Mouse (Mus musculus) common myeloid progenitor, adult 5-6 weeks (primary cell): ENCODE measurements around the gene Zfp235. TPM values are rescaled to one million over a fixed set of nuclear protein-coding genes. Genes with fewer than 3 reads are reported as not detected.

Experiments used
- ATAC-seq: replicated peaks from 2 replicates; pipeline ENCODE4 v1.8.0; 2016; ENCODE audit warnings: low read depth, mild to moderate bottlenecking, moderate TSS enrichment, inconsistent platforms; ENCODE audit not compliant: poor library complexity, severe bottlenecking
- total RNA-seq: library from RNA; stranded (forward); fragments of 200-1000, 187-1606 nt; gene quantifications from 2 replicates; pipeline ENCODE4 v1.2.3, GENCODE M21; 2017

The Zfp235 gene
- 6.3 and 7.4 TPM in 2 replicates for total RNA-seq

DNA sequence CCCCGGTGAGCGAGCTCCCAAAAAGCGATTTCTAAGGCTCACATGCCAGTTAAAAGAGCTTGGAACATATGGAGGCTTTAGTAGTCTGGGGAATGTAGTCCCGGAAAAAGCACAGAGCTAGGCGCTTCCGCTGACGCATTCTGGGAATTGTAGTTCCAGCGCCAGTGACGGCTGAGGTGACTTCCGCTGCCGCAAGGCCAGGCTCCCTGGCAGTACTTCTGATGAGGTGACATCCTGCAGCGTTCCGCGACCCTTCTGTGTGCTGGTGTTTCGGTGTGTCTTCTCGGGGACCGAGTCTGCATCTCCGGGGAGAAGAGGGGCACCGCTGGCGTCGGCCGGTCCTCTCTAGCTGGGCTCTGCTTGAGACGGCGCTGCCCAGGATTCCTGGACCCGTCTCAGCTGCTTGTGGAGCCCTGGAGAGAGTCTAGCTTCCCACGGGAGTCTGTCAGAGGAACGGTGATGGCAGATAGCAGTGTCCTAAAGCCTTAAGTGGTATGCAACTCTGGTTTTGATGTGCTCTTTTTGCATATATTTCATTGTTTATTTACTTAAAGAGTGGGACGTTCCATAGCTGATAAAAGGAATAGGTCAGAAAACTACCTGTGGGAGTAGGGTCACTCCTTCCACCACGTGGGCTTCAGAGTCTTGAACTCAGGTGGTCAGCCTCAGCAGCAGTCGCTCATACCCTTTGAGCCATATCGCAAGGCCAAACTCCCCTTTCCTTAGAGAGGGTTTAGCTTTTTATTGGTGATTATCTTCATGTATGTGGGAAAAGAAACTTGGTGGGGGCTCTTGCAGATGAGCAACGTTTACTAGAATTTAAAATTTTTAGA is at the start of gene Zfp235:
Zfp235 (plus strand) TSS at position 174 of the 833 bp plus-strand sequence.
- peak; percentile 100 for ATAC-seq

GRCm38 (mm10) chr7:24086871-24087270 is 47.1 kb upstream of the Zfp235 start:
- ATAC-seq = no peak

DNA sequence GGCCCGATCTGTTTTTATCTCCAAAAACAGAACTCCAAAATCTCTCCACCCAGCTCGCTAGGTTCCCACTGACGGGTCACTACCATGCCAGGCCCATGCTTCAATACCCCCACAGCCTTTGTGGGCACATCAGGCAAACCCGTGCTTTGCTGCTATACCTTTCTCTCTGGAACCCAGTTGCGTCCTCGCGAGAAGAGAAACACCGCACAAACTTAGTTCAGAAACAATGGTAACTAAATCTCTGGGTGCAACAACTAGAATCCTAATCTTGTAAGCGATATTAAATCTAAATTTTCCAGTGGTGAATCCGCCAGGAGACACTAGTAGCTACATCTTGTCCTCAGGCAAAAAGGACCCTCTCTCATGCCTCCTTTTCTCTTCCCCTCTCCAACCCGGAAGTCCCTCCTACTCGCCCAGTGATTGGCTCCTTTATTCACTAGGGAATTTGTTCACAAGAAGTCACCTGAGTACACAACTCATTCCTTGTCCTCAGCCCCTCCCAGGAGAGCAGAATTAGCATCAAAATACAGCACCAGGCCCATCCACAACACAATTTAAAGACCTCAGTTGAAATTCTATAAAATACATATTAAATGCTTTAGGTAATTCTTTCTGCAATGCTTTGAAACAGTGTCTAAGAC is 46.4 kb upstream of the Zfp235 start:
- ATAC-seq = no peak

DNA sequence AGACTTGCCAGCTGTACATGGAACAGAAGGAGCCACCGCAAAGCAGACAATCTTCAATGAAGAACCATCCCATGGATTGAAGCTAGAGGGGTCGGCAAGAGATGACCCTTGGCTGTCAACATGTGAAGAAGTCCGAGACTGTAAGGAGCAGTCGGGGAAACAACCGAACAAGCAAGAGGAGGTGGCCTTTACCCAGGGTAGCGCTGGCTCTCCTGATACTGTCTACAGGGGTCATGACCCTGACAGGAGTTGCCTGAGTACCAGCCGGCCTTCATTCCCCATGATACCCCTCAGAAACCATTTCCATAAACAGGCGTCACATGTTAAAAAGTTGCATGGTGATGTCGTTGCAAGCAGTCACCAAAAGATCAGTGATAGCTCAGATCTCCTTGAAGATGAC is 29.6 kb upstream of the Zfp235 start:
- ATAC-seq = no peak

DNA sequence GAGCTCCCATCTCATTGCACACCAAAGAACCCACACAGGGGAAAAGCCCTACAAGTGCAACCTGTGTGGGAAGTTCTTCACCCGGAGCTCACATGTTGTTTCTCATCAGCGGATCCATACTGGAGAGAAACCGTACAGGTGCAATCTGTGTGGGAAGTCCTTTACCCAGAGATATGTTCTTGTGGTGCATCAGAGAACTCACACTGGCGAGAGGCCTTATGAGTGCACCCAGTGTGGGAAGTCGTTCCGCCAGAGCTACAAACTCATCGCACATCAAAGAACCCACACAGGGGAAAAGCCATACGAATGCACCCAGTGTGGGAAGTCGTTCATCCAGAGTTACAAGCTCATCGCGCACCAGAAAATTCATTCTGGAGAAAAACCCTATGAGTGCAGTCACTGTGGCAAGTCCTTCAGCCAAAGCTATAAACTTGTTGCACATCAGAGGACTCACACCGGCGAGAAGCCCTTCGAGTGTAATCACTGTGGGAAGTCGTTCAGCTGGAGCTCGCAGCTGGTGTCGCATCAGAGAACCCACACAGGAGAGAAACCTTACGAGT is 28.7 kb upstream of the Zfp235 start:
- no peak for ATAC-seq

GRCm38 (mm10) chr7:24110839-24111238 is 23.1 kb upstream of the Zfp235 start:
- no peak for ATAC-seq

DNA sequence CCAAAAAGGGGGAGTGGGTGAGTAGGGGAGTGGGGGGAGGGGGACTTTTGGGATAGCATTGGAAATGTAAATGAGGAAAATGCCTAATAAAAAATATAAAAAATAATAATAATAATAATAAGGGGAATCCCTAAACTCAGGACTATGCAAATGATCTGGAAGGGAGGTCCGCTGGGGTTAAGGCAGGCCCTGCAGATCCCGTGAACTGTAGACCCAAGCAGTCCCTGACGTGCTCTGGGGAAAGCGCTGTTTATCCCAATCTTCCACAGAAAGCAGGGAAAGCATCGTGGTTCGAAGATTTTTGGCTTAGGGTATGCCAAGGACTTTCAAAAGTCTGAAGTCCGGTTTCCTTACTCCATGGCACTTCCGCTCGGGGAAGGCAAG is 22.2 kb upstream of the Zfp235 start:
- no peak for ATAC-seq

GRCm38 (mm10) chr7:24112156-24112856 is 21.7 kb upstream of the Zfp235 start, which contains the start of gene Zfp112:
Zfp112 (plus strand) TSS chr7:24112314.
- peak; percentile 56 for ATAC-seq

DNA sequence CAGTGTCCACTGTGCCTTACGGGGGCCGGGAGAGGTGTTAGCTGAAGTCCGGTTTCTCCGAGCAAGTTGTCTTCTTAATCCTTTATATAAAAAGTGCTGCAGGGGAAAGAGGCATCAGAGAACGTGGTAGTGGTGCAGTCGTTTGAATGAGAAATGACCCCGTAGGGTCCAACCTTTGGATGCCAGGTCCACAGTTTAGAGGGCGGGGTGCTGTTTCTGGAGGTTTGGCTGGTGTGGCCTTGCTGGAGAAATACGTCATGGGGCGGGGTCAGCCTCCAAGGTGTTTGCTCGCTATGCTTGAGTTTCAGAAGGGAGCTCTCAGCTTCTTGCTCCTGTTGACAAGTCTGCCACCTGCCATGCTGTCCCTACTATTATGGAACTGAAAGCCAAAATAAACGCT is 21.0 kb upstream of the Zfp235 start:
- peak; percentile 80 for ATAC-seq

DNA sequence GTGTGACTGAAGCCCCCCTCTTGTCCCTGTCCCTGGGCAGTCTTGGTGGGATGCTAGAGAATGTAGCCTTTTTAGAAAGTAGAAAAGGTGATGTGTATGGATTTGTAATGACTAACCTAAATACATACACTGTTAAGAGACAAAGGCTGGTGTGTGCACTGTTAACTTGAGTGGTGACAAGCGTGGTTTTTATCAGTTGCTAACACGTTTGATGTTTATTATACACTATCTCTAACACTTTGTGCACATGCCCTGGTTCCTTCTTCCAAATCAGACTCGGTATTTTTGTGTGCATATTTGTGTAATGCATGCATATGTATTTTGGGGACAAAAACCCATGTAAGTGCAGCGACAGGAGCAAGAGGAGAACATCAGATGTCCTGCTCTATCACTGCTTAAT is 17.3 kb upstream of the Zfp235 start:
- ATAC-seq = no peak

DNA sequence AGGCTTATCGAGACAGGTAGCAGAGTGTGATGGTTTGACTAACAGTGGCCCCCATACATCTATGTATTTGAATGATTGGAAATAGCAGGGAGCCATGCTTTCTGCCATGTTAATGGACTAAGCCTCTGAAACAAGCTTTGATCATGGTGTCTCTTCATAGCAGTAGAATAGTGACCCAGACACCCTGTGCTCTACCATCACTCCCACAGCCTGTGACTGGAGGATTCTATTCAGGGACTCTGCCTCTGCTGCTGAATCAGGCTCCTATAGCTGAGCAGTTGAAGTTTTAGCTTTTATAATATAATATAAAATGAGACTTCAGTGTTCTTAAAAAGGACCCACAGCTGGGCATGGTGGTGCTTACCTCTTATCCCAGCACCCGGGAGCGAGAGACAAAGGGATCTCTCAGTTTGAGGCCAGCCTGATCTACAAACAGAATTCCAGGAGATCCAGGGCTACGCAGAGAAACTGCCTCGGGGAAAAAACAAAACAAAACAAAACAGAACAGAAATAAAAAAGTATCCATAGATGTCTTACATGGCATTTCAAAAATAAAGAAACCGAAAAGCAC is 459 bp upstream of the Zfp235 start:
- ATAC-seq = no peak

GRCm38 (mm10) chr7:24142566-24142965 is 8.6 kb downstream of the Zfp235 start:
- ATAC-seq = peak; percentile 100

GRCm38 (mm10) chr7:24153272-24153671 is 19.3 kb downstream of the Zfp235 start:
- ATAC-seq = peak; percentile 88

GRCm38 (mm10) chr7:24172191-24172590 is 38.2 kb downstream of the Zfp235 start:
- ATAC-seq = no peak

- peak; percentile 94 for ATAC-seq
Measured at GRCm38 (mm10) chr7:24174618-24175336, 40.8 kb downstream of the Zfp235 start, which contains the start of gene Zfp114. Zfp114 (plus strand) TSS chr7:24175060.

- peak; percentile 16; the same call in 1 of the 2 replicates for ATAC-seq
Measured at GRCm38 (mm10) chr7:24175337-24175711, 41.4 kb downstream of the Zfp235 start.

GRCm38 (mm10) chr7:24187611-24188010 is 53.6 kb downstream of the Zfp235 start:
- ATAC-seq = peak; percentile 60

GRCm38 (mm10) chr7:24188901-24189570 is 55.1 kb downstream of the Zfp235 start:
- ATAC-seq = peak; percentile 42; the same call in 1 of the 2 replicates

DNA sequence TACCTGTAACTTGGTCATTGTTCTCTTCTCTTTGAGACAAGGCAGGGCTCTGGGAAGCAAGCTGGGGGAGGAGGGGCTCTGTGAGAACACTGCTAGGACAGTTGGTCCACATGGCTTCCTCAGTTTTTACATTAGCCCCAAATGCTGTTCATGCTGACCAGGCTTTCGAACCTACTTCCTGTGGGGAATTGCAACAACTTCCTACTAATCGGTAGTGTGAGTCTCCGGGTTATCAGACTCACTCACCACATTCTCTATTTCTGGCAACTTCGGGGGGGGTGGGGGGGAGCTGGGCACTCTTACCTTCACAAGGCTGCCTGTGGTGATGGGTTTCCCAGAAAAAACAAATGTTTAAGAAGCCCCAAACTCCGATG is 55.6 kb downstream of the Zfp235 start:
- ATAC-seq = peak; percentile 75
